In genomic region chr7:125959294-125960048, GRCm38 (mm10) we compare ENCODE assay signal across 12 mouse cellular contexts.
DNase-seq lines count a peak whose midpoint lies in the region; ATAC-seq and TF ChIP-seq lines count a peak whose summit lies in the region.
"Had no signal": no experiment of that assay in that cellular context is flagged by ENCODE, and none has a peak within 500 bp of the region (broad histone marks: within the 10 kb centered on the region; RNA-seq: fewer than 3 reads in every experiment).

No protein-coding gene starts in this region.

- whole genome bisulfite sequencing in hindbrain, postnatal 0 days = 49% methylated on average over 17 of the region's 18 CpGs
- 60% methylated on average over 17 of the region's 18 CpGs for WGBS in hindbrain, embryonic 14.5 days
- 50% methylated on average over 17 of the region's 18 CpGs for WGBS in hindbrain, embryonic 11.5 days

- no peak overlapping the region for H3K27ac ChIP-seq in hindbrain, postnatal 0 days
- no peak overlapping the region for H3K27ac ChIP-seq in hindbrain, embryonic 14.5 days
- no peak overlapping the region for H3K27ac ChIP-seq in hindbrain, embryonic 11.5 days (ENCODE audit: low read depth, low read length)
- H3K27ac ChIP-seq: hindbrain, embryonic 12.5 days had no signal

- peak; percentile 53 for DNase-seq in adrenal gland, postnatal 14 days
- DNase-seq in adrenal gland, postnatal 4 days (ENCODE audit: low spot score in 2 of 2) = no peak
- DNase-seq in hindbrain, postnatal 0 days (ENCODE audit: low spot score) = peak; percentile 22
- DNase-seq in hindbrain, embryonic 14.5 days (ENCODE audit: low spot score) = no peak
- peak; percentile 6 for DNase-seq in lung, postnatal 14 days
- no peak for DNase-seq in lung, postnatal 36 days
- peak; percentile 4 for DNase-seq in c-Kit-positive CD71-positive TER-119-positive erythroid progenitor cells, embryonic 14.5 days (ENCODE audit: low spot score)
- no peak for DNase-seq in hindbrain, embryonic 11.5 days (ENCODE audit: low spot score)
- DNase-seq: cerebellum, adult 11 months; embryo, embryonic 11 days; lung, adult 18-20 months had no signal

- 0 out of 2 replicates have a peak, but pooled peaks have one; percentile 21 for ATAC-seq in hindbrain, postnatal 0 days
- ATAC-seq in hindbrain, embryonic 14.5 days (ENCODE audit: low FRiP score) = no peak
- ATAC-seq in hindbrain, embryonic 11.5 days (ENCODE audit: low FRiP score) = no peak

- H3K36me3 ChIP-seq in hindbrain, postnatal 0 days (ENCODE audit: insufficient read depth, low read length) = no peaks in the 10 kb centered on the region
- no peaks in the 10 kb centered on the region for H3K36me3 ChIP-seq in hindbrain, embryonic 14.5 days (replicated peaks; ENCODE audit: control insufficient read depth, insufficient read depth)
- H3K36me3 ChIP-seq in hindbrain, embryonic 11.5 days (ENCODE audit: control insufficient read depth, insufficient read depth, low read length) = no peaks in the 10 kb centered on the region
- H3K36me3 ChIP-seq: hindbrain, embryonic 12.5 days had no signal

- no peaks in the 10 kb centered on the region for H3K9me3 ChIP-seq in hindbrain, postnatal 0 days (ENCODE audit: low read length)
- no peaks in the 10 kb centered on the region for H3K9me3 ChIP-seq in hindbrain, embryonic 14.5 days (ENCODE audit: control insufficient read depth, low read length)
- no peaks in the 10 kb centered on the region for H3K9me3 ChIP-seq in hindbrain, embryonic 11.5 days (ENCODE audit: control insufficient read depth, low read length)
- H3K9me3 ChIP-seq: hindbrain, embryonic 12.5 days had no signal

- no peak overlapping the region for H3K9ac ChIP-seq in hindbrain, postnatal 0 days (replicated peaks; ENCODE audit: low read length)
- no peak overlapping the region for H3K9ac ChIP-seq in hindbrain, embryonic 14.5 days
- no peak overlapping the region for H3K9ac ChIP-seq in hindbrain, embryonic 11.5 days (ENCODE audit: low read depth, low read length)
- H3K9ac ChIP-seq: hindbrain, embryonic 12.5 days had no signal

- no peak overlapping the region for H3K4me2 ChIP-seq in hindbrain, postnatal 0 days (ENCODE audit: low read depth, low read length)
- H3K4me2 ChIP-seq in hindbrain, embryonic 14.5 days (replicated peaks) = no peak overlapping the region
- no peak overlapping the region for H3K4me2 ChIP-seq in hindbrain, embryonic 11.5 days (replicated peaks; ENCODE audit: low read depth, low read length)
- H3K4me2 ChIP-seq: hindbrain, embryonic 12.5 days had no signal

- no peak overlapping the region for H3K4me3 ChIP-seq in hindbrain, postnatal 0 days (ENCODE audit: low read length)
- H3K4me3 ChIP-seq in hindbrain, embryonic 14.5 days (replicated peaks; ENCODE audit: low read length) = no peak overlapping the region
- no peak overlapping the region for H3K4me3 ChIP-seq in hindbrain, embryonic 11.5 days (ENCODE audit: low read depth, low read length)
- H3K4me3 ChIP-seq: hindbrain, embryonic 12.5 days had no signal

- no peaks in the 10 kb centered on the region for H3K27me3 ChIP-seq in hindbrain, postnatal 0 days (ENCODE audit: insufficient read depth, low read length)
- H3K27me3 ChIP-seq in hindbrain, embryonic 14.5 days (ENCODE audit: control insufficient read depth, insufficient read depth, low read length) = no peaks in the 10 kb centered on the region
- H3K27me3 ChIP-seq in hindbrain, embryonic 11.5 days (ENCODE audit: control insufficient read depth, insufficient read depth, low read length) = no peaks in the 10 kb centered on the region; the same call in 1 of the 2 replicates

- peak; percentile 26; the same call in 1 of the 2 replicates for TF ChIP-seq CTCF in hindbrain, postnatal 0 days (IDR thresholded peaks at IDR 0.05; ENCODE audit: low read depth)

- H3K4me1 ChIP-seq in hindbrain, postnatal 0 days (ENCODE audit: insufficient read depth, low read length) = 0 out of 2 replicates have a peak, but pooled peaks cover 3% of the 10 kb centered on the region
- H3K4me1 ChIP-seq in hindbrain, embryonic 14.5 days (replicated peaks; ENCODE audit: control insufficient read depth, insufficient read depth, low read length) = peaks cover 4% of the 10 kb centered on the region; the same call in 1 of the 2 replicates
- H3K4me1 ChIP-seq in hindbrain, embryonic 11.5 days (replicated peaks; ENCODE audit: control insufficient read depth, insufficient read depth, low read length) = no peaks in the 10 kb centered on the region

Comparison
In these comparisons a context has a peak if more than half of its experiments do, and no peak if none do; other contexts are left out.
1. DNase-seq: peak in adrenal gland, postnatal 14 days (single experiment), hindbrain, postnatal 0 days (single experiment), lung, postnatal 14 days (single experiment) and c-Kit-positive CD71-positive TER-119-positive erythroid progenitor cells, embryonic 14.5 days (single experiment); none in adrenal gland, postnatal 4 days (0 of 2), hindbrain, embryonic 14.5 days (single experiment), lung, postnatal 36 days (single experiment) and hindbrain, embryonic 11.5 days (single experiment).